Mouse (Mus musculus): ENCODE measurements at regions not wholly inside any gene's neighbourhood (a gene's known extent, or its start where the extent isn't known, plus 50 kb on each side); places are given as distances from the start of the nearest gene placed in this dataset.

- Histone ChIP-seq H3K36me3 (ENCODE audit: control insufficient read depth, insufficient read depth) (no peaks in the 10 kb centered on the region), H3K9ac (ENCODE audit: low read depth, low read length) (no peak overlapping the region), H3K4me2 (ENCODE audit: low read depth, low read length) (no peak overlapping the region), H3K27ac (ENCODE audit: low read length) (no peak overlapping the region), H3K27me3 (ENCODE audit: control insufficient read depth, insufficient read depth, low read depth, low read length) (no peaks in the 10 kb centered on the region), H3K4me3 (ENCODE audit: low read depth, low read length) (no peak overlapping the region), H3K4me1 (ENCODE audit: control insufficient read depth, low read depth, low read length) (no peaks in the 10 kb centered on the region), H3K9me3 (replicated peaks; ENCODE audit: control insufficient read depth, low read length) (no peaks in the 10 kb centered on the region)
- 81% methylated on average over 3 of the region's 3 CpGs for WGBS (ENCODE audit: insufficient replicate concordance)
- ATAC-seq (ENCODE audit: low read depth), result no peak
Observed at GRCm38 (mm10) chr7:133497551-133497950, 104.4 kb downstream of the Tex36 start.

DNA sequence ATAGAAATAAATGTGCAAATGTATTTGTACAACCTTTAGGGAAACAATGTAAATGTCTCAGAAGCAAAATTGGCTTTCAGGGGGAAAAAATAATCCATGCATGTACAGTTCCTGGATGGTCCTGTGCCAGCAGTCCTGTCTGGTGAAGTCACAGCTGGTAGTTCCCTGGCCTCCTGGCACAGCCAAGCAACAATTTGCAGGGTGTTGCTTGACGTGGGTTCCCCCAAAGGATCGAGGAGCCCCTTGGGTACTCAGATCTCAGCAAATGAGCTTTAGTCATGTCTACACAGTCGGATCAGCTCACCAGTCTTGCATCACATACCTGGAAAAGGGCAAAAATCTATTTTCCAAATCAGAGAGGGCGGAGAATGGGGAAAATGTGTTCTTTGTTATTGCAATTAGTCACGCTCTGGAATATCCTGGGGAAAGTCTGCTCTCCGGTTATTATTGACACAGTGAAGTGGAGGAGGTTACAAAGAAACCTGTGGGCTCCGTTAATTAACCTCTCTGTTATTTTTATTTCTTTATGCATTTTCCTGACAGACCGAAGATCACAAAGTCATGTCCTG lies 106.9 kb downstream of the Tex36 start:
- 59% methylated on average over 8 of the region's 8 CpGs for WGBS (ENCODE audit: insufficient replicate concordance)

DNA sequence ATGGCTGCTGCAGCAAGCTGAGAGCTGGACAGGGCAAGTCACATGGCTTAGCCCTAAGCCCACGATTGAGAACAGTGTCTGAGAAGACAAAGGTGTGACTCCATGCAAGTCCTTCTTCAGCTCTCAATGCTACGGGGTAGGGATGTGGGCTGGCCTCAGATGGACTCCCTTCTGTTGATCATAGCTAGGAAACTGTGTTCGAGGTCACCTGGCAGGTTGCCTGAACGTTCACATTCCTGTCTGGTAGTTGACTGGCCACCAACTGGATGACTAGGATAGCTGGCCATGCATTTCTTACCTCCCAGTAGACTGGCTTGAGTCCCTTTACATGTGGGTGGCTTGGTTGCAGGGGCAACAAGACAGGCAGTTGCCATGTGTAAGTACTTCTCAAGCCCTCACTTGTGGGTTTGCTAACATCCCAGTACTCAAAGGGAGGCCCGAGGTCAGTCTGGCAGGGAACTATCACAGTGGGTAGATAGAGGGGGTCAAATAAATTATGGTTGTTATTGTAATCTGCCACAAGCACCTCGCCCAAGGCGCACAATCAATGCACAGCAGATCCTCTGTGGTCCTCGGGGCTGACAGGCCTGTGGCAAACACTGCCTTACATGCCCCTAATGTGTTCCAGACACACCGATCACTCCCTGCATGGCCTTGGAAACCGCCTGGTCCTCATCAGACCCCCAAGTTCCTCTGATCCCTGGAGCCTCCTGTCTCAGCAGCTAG lies 107.5 kb downstream of the Tex36 start:
- H3K27ac ChIP-seq (ENCODE audit: low read length), result no peak overlapping the region
- no peak overlapping the region for H3K9ac ChIP-seq (ENCODE audit: low read depth, low read length)
- no peak for ATAC-seq (ENCODE audit: low read depth)
- no peaks in the 10 kb centered on the region for H3K4me1 ChIP-seq (ENCODE audit: control insufficient read depth, low read depth, low read length)
- H3K27me3 ChIP-seq (ENCODE audit: control insufficient read depth, insufficient read depth, low read depth, low read length), result no peaks in the 10 kb centered on the region
- H3K9me3 ChIP-seq (replicated peaks; ENCODE audit: control insufficient read depth, low read length), result no peaks in the 10 kb centered on the region
- 51% methylated on average over 10 of the region's 10 CpGs for WGBS (ENCODE audit: insufficient replicate concordance)
- no peak overlapping the region for H3K4me2 ChIP-seq (ENCODE audit: low read depth, low read length)
- no peak overlapping the region for H3K4me3 ChIP-seq (ENCODE audit: low read depth, low read length)
- no peaks in the 10 kb centered on the region for H3K36me3 ChIP-seq (ENCODE audit: control insufficient read depth, insufficient read depth)

More for the DNA sequence above, 106.9 kb downstream of the Tex36 start:
- Histone ChIP-seq H3K27me3 (ENCODE audit: control insufficient read depth, insufficient read depth, low read depth, low read length) (no peaks in the 10 kb centered on the region), H3K27ac (ENCODE audit: low read length) (no peak overlapping the region), H3K36me3 (ENCODE audit: control insufficient read depth, insufficient read depth) (no peaks in the 10 kb centered on the region), H3K4me2 (ENCODE audit: low read depth, low read length) (no peak overlapping the region), H3K4me1 (ENCODE audit: control insufficient read depth, low read depth, low read length) (no peaks in the 10 kb centered on the region), H3K9ac (ENCODE audit: low read depth, low read length) (no peak overlapping the region), H3K9me3 (replicated peaks; ENCODE audit: control insufficient read depth, low read length) (no peaks in the 10 kb centered on the region), H3K4me3 (ENCODE audit: low read depth, low read length) (no peak overlapping the region)
- ATAC-seq (ENCODE audit: low read depth), result no peak

DNA sequence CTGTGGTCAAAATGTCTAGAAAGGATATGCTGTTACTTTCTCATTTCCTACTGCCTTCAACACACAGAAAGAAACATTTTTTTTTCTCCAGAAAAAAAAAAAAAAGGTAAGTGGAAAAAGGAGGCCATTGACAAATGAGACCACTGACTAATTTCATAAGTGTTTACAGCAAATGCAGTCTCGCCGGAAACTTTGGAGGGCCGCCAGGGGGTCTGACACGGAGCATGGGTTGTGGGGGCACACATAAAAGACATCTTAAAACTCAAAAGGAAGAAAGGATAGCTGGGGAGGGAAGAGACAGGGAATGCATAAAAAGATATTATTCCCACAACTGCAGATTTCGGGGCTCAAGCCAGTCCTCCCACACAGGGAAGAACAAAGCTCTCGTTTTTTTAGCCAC lies 109.3 kb downstream of the Tex36 start:
- no peak overlapping the region for H3K4me3 ChIP-seq (ENCODE audit: low read depth, low read length)
- no peaks in the 10 kb centered on the region for H3K4me1 ChIP-seq (ENCODE audit: control insufficient read depth, low read depth, low read length)
- no peaks in the 10 kb centered on the region for H3K9me3 ChIP-seq (replicated peaks; ENCODE audit: control insufficient read depth, low read length)
- no peak overlapping the region for H3K4me2 ChIP-seq (ENCODE audit: low read depth, low read length)
- no peak for ATAC-seq (ENCODE audit: low read depth)
- no peak overlapping the region for H3K27ac ChIP-seq (ENCODE audit: low read length)
- WGBS (ENCODE audit: insufficient replicate concordance), result 50% methylated on average over 6 of the region's 6 CpGs
- no peak overlapping the region for H3K9ac ChIP-seq (ENCODE audit: low read depth, low read length)
- H3K36me3 ChIP-seq (ENCODE audit: control insufficient read depth, insufficient read depth), result no peaks in the 10 kb centered on the region
- no peaks in the 10 kb centered on the region for H3K27me3 ChIP-seq (ENCODE audit: control insufficient read depth, insufficient read depth, low read depth, low read length)

- 48% methylated on average over 7 of the region's 7 CpGs for WGBS (ENCODE audit: insufficient replicate concordance)
- no peaks in the 10 kb centered on the region for H3K4me1 ChIP-seq (ENCODE audit: control insufficient read depth, low read depth, low read length)
- H3K27ac ChIP-seq (ENCODE audit: low read length), result no peak overlapping the region
- no peaks in the 10 kb centered on the region for H3K36me3 ChIP-seq (ENCODE audit: control insufficient read depth, insufficient read depth)
- no peaks in the 10 kb centered on the region for H3K9me3 ChIP-seq (replicated peaks; ENCODE audit: control insufficient read depth, low read length)
- no peak overlapping the region for H3K4me3 ChIP-seq (ENCODE audit: low read depth, low read length)
- H3K4me2 ChIP-seq (ENCODE audit: low read depth, low read length), result no peak overlapping the region
- no peak for ATAC-seq (ENCODE audit: low read depth)
- no peak overlapping the region for H3K9ac ChIP-seq (ENCODE audit: low read depth, low read length)
- H3K27me3 ChIP-seq (ENCODE audit: control insufficient read depth, insufficient read depth, low read depth, low read length), result no peaks in the 10 kb centered on the region
Observed at GRCm38 (mm10) chr7:133487887-133488630, 113.9 kb downstream of the Tex36 start.

GRCm38 (mm10) chr7:133484430-133484841 lies 117.5 kb downstream of the Tex36 start:
- no peak for ATAC-seq (ENCODE audit: low read depth)
- Histone ChIP-seq H3K27ac (ENCODE audit: low read length) (no peak overlapping the region), H3K4me1 (ENCODE audit: control insufficient read depth, low read depth, low read length) (no peaks in the 10 kb centered on the region), H3K36me3 (ENCODE audit: control insufficient read depth, insufficient read depth) (no peaks in the 10 kb centered on the region), H3K9me3 (replicated peaks; ENCODE audit: control insufficient read depth, low read length) (no peaks in the 10 kb centered on the region), H3K9ac (ENCODE audit: low read depth, low read length) (no peak overlapping the region), H3K4me2 (ENCODE audit: low read depth, low read length) (no peak overlapping the region), H3K27me3 (ENCODE audit: control insufficient read depth, insufficient read depth, low read depth, low read length) (no peaks in the 10 kb centered on the region), H3K4me3 (ENCODE audit: low read depth, low read length) (no peak overlapping the region)
- 61% methylated on average over 8 of the region's 8 CpGs for WGBS (ENCODE audit: insufficient replicate concordance)

GRCm38 (mm10) chr7:133481529-133481928 lies 120.4 kb downstream of the Tex36 start:
- 40% methylated on average over 6 of the region's 6 CpGs for WGBS (ENCODE audit: insufficient replicate concordance)
- H3K27me3 ChIP-seq (ENCODE audit: control insufficient read depth, insufficient read depth, low read depth, low read length), result no peaks in the 10 kb centered on the region
- H3K9ac ChIP-seq (ENCODE audit: low read depth, low read length), result no peak overlapping the region
- H3K36me3 ChIP-seq (ENCODE audit: control insufficient read depth, insufficient read depth), result no peaks in the 10 kb centered on the region
- no peak overlapping the region for H3K4me2 ChIP-seq (ENCODE audit: low read depth, low read length)
- H3K9me3 ChIP-seq (replicated peaks; ENCODE audit: control insufficient read depth, low read length), result no peaks in the 10 kb centered on the region
- H3K4me3 ChIP-seq (ENCODE audit: low read depth, low read length), result no peak overlapping the region
- H3K27ac ChIP-seq (ENCODE audit: low read length), result no peak overlapping the region
- ATAC-seq (ENCODE audit: low read depth), result no peak
- H3K4me1 ChIP-seq (ENCODE audit: control insufficient read depth, low read depth, low read length), result no peaks in the 10 kb centered on the region

DNA sequence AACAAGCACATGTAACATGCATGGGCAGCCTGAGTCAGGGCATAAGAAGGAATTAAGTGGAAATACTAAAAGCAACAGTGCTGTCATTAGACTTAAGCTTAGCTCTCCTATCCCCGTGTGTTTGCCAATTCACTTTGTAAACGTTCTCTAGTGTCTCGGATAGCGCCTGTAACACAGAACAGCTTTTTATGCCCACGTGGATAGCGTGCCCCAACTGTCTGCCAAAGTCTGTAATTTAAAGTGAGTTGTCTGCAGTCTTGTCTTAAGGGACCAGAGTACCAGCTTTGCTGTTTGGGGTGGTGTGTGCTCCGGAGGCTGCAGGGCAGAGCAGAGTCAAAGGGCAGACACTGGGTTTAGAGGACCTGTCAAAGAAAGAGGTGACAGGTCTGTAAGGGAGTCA lies 122.3 kb downstream of the Tex36 start:
- Histone ChIP-seq H3K9ac (ENCODE audit: low read depth, low read length) (no peak overlapping the region), H3K9me3 (replicated peaks; ENCODE audit: control insufficient read depth, low read length) (no peaks in the 10 kb centered on the region), H3K4me1 (ENCODE audit: control insufficient read depth, low read depth, low read length) (no peaks in the 10 kb centered on the region), H3K4me2 (ENCODE audit: low read depth, low read length) (no peak overlapping the region), H3K27ac (ENCODE audit: low read length) (no peak overlapping the region), H3K27me3 (ENCODE audit: control insufficient read depth, insufficient read depth, low read depth, low read length) (no peaks in the 10 kb centered on the region), H3K4me3 (ENCODE audit: low read depth, low read length) (no peak overlapping the region), H3K36me3 (ENCODE audit: control insufficient read depth, insufficient read depth) (no peaks in the 10 kb centered on the region)
- 56% methylated on average over 7 of the region's 7 CpGs for WGBS (ENCODE audit: insufficient replicate concordance)
- ATAC-seq (ENCODE audit: low read depth), result no peak

GRCm38 (mm10) chr7:133477933-133478332 lies 124.0 kb downstream of the Tex36 start:
- Histone ChIP-seq H3K27me3 (ENCODE audit: control insufficient read depth, insufficient read depth, low read depth, low read length) (no peaks in the 10 kb centered on the region), H3K9me3 (replicated peaks; ENCODE audit: control insufficient read depth, low read length) (no peaks in the 10 kb centered on the region), H3K9ac (ENCODE audit: low read depth, low read length) (no peak overlapping the region), H3K27ac (ENCODE audit: low read length) (no peak overlapping the region), H3K4me2 (ENCODE audit: low read depth, low read length) (no peak overlapping the region), H3K4me3 (ENCODE audit: low read depth, low read length) (no peak overlapping the region), H3K36me3 (ENCODE audit: control insufficient read depth, insufficient read depth) (no peaks in the 10 kb centered on the region), H3K4me1 (ENCODE audit: control insufficient read depth, low read depth, low read length) (no peaks in the 10 kb centered on the region)
- WGBS (ENCODE audit: insufficient replicate concordance), result 62% methylated on average over 5 of the region's 5 CpGs
- no peak for ATAC-seq (ENCODE audit: low read depth)
